Mouse (Mus musculus) limb, embryonic 15.5 days (tissue): ENCODE data around the gene Col23a1. TPM values are rescaled to one million over a fixed set of nuclear protein-coding genes. Genes with fewer than 3 reads are reported as not detected.

Source experiments
- ATAC-seq: fragments of 200-750 bp; cut with Nextera tagmentation; 2 replicates; pipeline ENCODE4 v1.8.0; 2017; ENCODE audit warnings: low read depth, moderate TSS enrichment; ENCODE audit not compliant: insufficient number of reproducible peaks, low FRiP score, low TSS enrichment
- H3K27ac ChIP-seq: fragments of 300-500 bp; sonication (generic); 2 replicates; pipeline ENCODE4 v1.5.1; 2015; ENCODE audit warnings: moderate library complexity, mild to moderate bottlenecking, inconsistent platforms
- H3K27me3 ChIP-seq: fragments of 300-500 bp; sonication (generic); 2 replicates; pipeline ENCODE4 v1.6.1; 2015; ENCODE audit warnings: inconsistent platforms
- H3K36me3 ChIP-seq: fragments of 300-500 bp; sonication (generic); 2 replicates; pipeline ENCODE4 v1.6.1; 2015; ENCODE audit warnings: inconsistent platforms
- H3K4me1 ChIP-seq: fragments of 300-500 bp; sonication (generic); 2 replicates; pipeline ENCODE4 v1.6.1; 2015; ENCODE audit warnings: inconsistent platforms
- H3K4me2 ChIP-seq: fragments of 300-500 bp; sonication (generic); 2 replicates; pipeline ENCODE4 v1.6.1; 2015; ENCODE audit warnings: mild to moderate bottlenecking, inconsistent platforms
- H3K4me3 ChIP-seq: fragments of 300-500 bp; sonication (generic); 2 replicates; pipeline ENCODE4 v1.5.1; 2015; ENCODE audit warnings: mild to moderate bottlenecking, inconsistent platforms
- H3K9ac ChIP-seq: fragments of 300-500 bp; sonication (generic); 2 replicates; pipeline ENCODE4 v1.6.1; 2015; ENCODE audit warnings: inconsistent platforms
- H3K9me3 ChIP-seq: fragments of 300-500 bp; sonication (generic); 2 replicates; pipeline ENCODE4 v1.6.1; 2016; ENCODE audit warnings: inconsistent platforms
- WGBS: fragments of 180-500 bp; shearing (Covaris S2); methylation state at CpG from one replicate; pipeline ENCODE4 v1.1.7; 2015; 5-methylcytosine and 5-hydroxymethylcytosine counted together
- polyA plus RNA-seq: library from polyadenylated mRNA; unstranded; fragments of >200 nt; fragmentation: Nextera tagmentation; extraction: Ambion mirVana; gene quantifications from 2 replicates; pipeline ENCODE4 v1.2.1, GENCODE M21; 2015

Col23a1 gene
- polyA plus RNA-seq = 18.9 and 23.6 TPM in 2 replicates

GRCm38 (mm10) chr11:51289564-51290041, at the start of gene Col23a1:
Gene Col23a1 (plus strand): TSS chr11:51289920.
- WGBS = under 1% methylated on average over 34 of the region's 38 CpGs
- Histone ChIP-seq H3K27me3 (no peaks in the 10 kb centered on the region; the same call in 1 of the 2 replicates), H3K4me3 (peak within 1 kb of the TSS; percentile 71), H3K36me3 (peaks cover 6% of the 10 kb centered on the region), H3K4me1 (peaks cover 13% of the 10 kb centered on the region; the same call in 1 of the 2 replicates), H3K9ac (peak within 1 kb of the TSS; percentile 57), H3K4me2 (peak within 1 kb of the TSS; percentile 90), H3K27ac (peak within 1 kb of the TSS; percentile 82), H3K9me3 (no peaks in the 10 kb centered on the region)
- ATAC-seq = peak; percentile 90

- WGBS = 87% methylated on average over 2 of the region's 2 CpGs
- Histone ChIP-seq H3K9ac (no peak overlapping the region), H3K36me3 (no peaks in the 10 kb centered on the region), H3K4me1 (no peaks in the 10 kb centered on the region), H3K9me3 (no peaks in the 10 kb centered on the region), H3K27ac (no peak overlapping the region), H3K4me2 (no peak overlapping the region), H3K4me3 (no peak overlapping the region), H3K27me3 (no peaks in the 10 kb centered on the region)
- ATAC-seq = no peak
Observed at GRCm38 (mm10) chr11:51242897-51243296, 46.8 kb upstream of the Col23a1 start.

- Histone ChIP-seq H3K4me1 (no peaks in the 10 kb centered on the region), H3K4me2 (no peak overlapping the region), H3K36me3 (no peaks in the 10 kb centered on the region), H3K27me3 (no peaks in the 10 kb centered on the region), H3K4me3 (no peak overlapping the region), H3K9me3 (no peaks in the 10 kb centered on the region), H3K27ac (no peak overlapping the region), H3K9ac (no peak overlapping the region)
- 90% methylated on average over 4 of the region's 4 CpGs for WGBS
- no peak for ATAC-seq
Observed at GRCm38 (mm10) chr11:51257006-51257405, 32.7 kb upstream of the Col23a1 start.

- peak within 1 kb of the TSS; percentile 96 for H3K27ac ChIP-seq
- peak within 1 kb of the TSS; percentile 95 for H3K4me2 ChIP-seq
- H3K36me3 ChIP-seq = no peaks in the 10 kb centered on the region
- WGBS = 87% methylated on average over 3 of the region's 3 CpGs
- ATAC-seq = no peak
- H3K27me3 ChIP-seq = no peaks in the 10 kb centered on the region
- peak within 1 kb of the TSS; percentile 85 for H3K4me3 ChIP-seq
- peak within 1 kb of the TSS; percentile 56 for H3K9ac ChIP-seq
- H3K4me1 ChIP-seq = peaks cover 25% of the 10 kb centered on the region
- no peaks in the 10 kb centered on the region for H3K9me3 ChIP-seq
Observed at GRCm38 (mm10) chr11:51261680-51262219, 28.0 kb upstream of the Col23a1 start, which contains the start of gene Clk4. Gene Clk4 (plus strand): TSS chr11:51261730.

- WGBS = 8% methylated on average over 57 of the region's 57 CpGs
Observed at GRCm38 (mm10) chr11:51262342-51263285, 27.1 kb upstream of the Col23a1 start, which contains the start of gene BC049762. Gene BC049762 (minus strand): TSS chr11:51263046.

GRCm38 (mm10) chr11:51263286-51263831, 26.4 kb upstream of the Col23a1 start:
- H3K4me1 ChIP-seq = peaks cover 25% of the 10 kb centered on the region
- no peaks in the 10 kb centered on the region for H3K9me3 ChIP-seq
- peak overlapping the region; percentile 92 for H3K9ac ChIP-seq
- H3K27ac ChIP-seq = peak overlapping the region; percentile 96
- peak; percentile 23; the same call in 1 of the 2 replicates for ATAC-seq
- no peaks in the 10 kb centered on the region for H3K27me3 ChIP-seq
- under 1% methylated on average over 50 of the region's 50 CpGs for WGBS
- peak overlapping the region; percentile 95 for H3K4me2 ChIP-seq
- peak overlapping the region; percentile 85 for H3K4me3 ChIP-seq
- 0 out of 2 replicates have a peak, but pooled peaks cover 4% of the 10 kb centered on the region for H3K36me3 ChIP-seq

More at GRCm38 (mm10) chr11:51262342-51263285, 27.1 kb upstream of the Col23a1 start, which contains the start of gene BC049762:
- no peaks in the 10 kb centered on the region for H3K9me3 ChIP-seq
- H3K4me3 ChIP-seq = peak within 1 kb of the TSS; percentile 85
- peak; percentile 97 for ATAC-seq
- peak within 1 kb of the TSS; percentile 96 for H3K27ac ChIP-seq
- H3K27me3 ChIP-seq = no peaks in the 10 kb centered on the region
- H3K9ac ChIP-seq = peak within 1 kb of the TSS; percentile 92
- H3K4me1 ChIP-seq = peaks cover 25% of the 10 kb centered on the region
- peak within 1 kb of the TSS; percentile 95 for H3K4me2 ChIP-seq
- 0 out of 2 replicates have a peak, but pooled peaks cover 4% of the 10 kb centered on the region for H3K36me3 ChIP-seq

GRCm38 (mm10) chr11:51264352-51264751, 25.4 kb upstream of the Col23a1 start:
- no peak for ATAC-seq
- Histone ChIP-seq H3K27ac (no peak overlapping the region), H3K4me3 (peak overlapping the region; percentile 85), H3K4me1 (peaks cover 25% of the 10 kb centered on the region), H3K9me3 (no peaks in the 10 kb centered on the region), H3K4me2 (peak overlapping the region; percentile 95), H3K9ac (0 out of 2 replicates have a peak overlapping the region, but pooled peaks have one; percentile 14), H3K27me3 (no peaks in the 10 kb centered on the region), H3K36me3 (peaks cover 6% of the 10 kb centered on the region; the same call in 1 of the 2 replicates)
- 12% methylated on average over 6 of the region's 6 CpGs for WGBS

- H3K9ac ChIP-seq = no peak overlapping the region
- no peaks in the 10 kb centered on the region for H3K27me3 ChIP-seq
- H3K4me3 ChIP-seq = peak overlapping the region; percentile 85
- H3K4me1 ChIP-seq = peaks cover 25% of the 10 kb centered on the region
- no peak overlapping the region for H3K27ac ChIP-seq
- 39% methylated on average over 3 of the region's 3 CpGs for WGBS
- peak overlapping the region; percentile 95 for H3K4me2 ChIP-seq
- no peaks in the 10 kb centered on the region for H3K9me3 ChIP-seq
- peaks cover 7% of the 10 kb centered on the region for H3K36me3 ChIP-seq
- ATAC-seq = no peak
Observed at GRCm38 (mm10) chr11:51265326-51265725, 24.4 kb upstream of the Col23a1 start.

GRCm38 (mm10) chr11:51274418-51274817, 15.3 kb upstream of the Col23a1 start:
- H3K9ac ChIP-seq = no peak overlapping the region
- H3K27ac ChIP-seq = no peak overlapping the region
- H3K27me3 ChIP-seq = no peaks in the 10 kb centered on the region
- no peak overlapping the region for H3K4me2 ChIP-seq
- WGBS = 94% methylated on average over 1 of the region's 1 CpGs
- no peak overlapping the region for H3K4me3 ChIP-seq
- H3K9me3 ChIP-seq = no peaks in the 10 kb centered on the region
- ATAC-seq = no peak
- no peaks in the 10 kb centered on the region for H3K4me1 ChIP-seq
- H3K36me3 ChIP-seq = peaks cover 66% of the 10 kb centered on the region

- Histone ChIP-seq H3K27ac (peak overlapping the region; percentile 82), H3K9me3 (no peaks in the 10 kb centered on the region), H3K4me1 (peaks cover 17% of the 10 kb centered on the region; the same call in 1 of the 2 replicates), H3K9ac (peak overlapping the region; percentile 57), H3K4me2 (peak overlapping the region; percentile 90), H3K4me3 (peak overlapping the region; percentile 71), H3K27me3 (no peaks in the 10 kb centered on the region; the same call in 1 of the 2 replicates), H3K36me3 (peaks cover under 1% of the 10 kb centered on the region; the same call in 1 of the 2 replicates)
- peak; percentile 62 for ATAC-seq
- 2% methylated on average over 71 of the region's 74 CpGs for WGBS
Observed at GRCm38 (mm10) chr11:51290066-51290955, 591 bp downstream of the Col23a1 start.
